Mouse (Mus musculus) kidney, embryonic 15.5 days (tissue): ENCODE data around the gene Ckb. TPM values are rescaled to one million over a fixed set of nuclear protein-coding genes. Genes with fewer than 3 reads are reported as not detected.

ENCODE experiments used
- ATAC-seq: fragments of 200-750 bp; cut with Nextera tagmentation; replicated peaks from 2 replicates; pipeline ENCODE4 v1.8.0; 2017; ENCODE audit warnings: moderate TSS enrichment; ENCODE audit not compliant: low FRiP score
- H3K27ac ChIP-seq: fragments of 300-500 bp; sonication (generic); 2 replicates; pipeline ENCODE4 v1.5.1; 2015; ENCODE audit warnings: mild to moderate bottlenecking, inconsistent platforms
- H3K27me3 ChIP-seq: fragments of 300-500 bp; sonication (generic); 2 replicates; pipeline ENCODE4 v1.6.1; 2015; ENCODE audit warnings: inconsistent platforms
- H3K36me3 ChIP-seq: fragments of 300-500 bp; sonication (generic); 2 replicates; pipeline ENCODE4 v1.6.1; 2015; ENCODE audit warnings: inconsistent platforms
- H3K4me1 ChIP-seq: fragments of 300-500 bp; sonication (generic); 2 replicates; pipeline ENCODE4 v1.6.1; 2015; ENCODE audit warnings: inconsistent platforms
- H3K4me2 ChIP-seq: fragments of 300-500 bp; sonication (generic); 2 replicates; pipeline ENCODE4 v1.6.1; 2015; ENCODE audit warnings: moderate library complexity, mild to moderate bottlenecking, inconsistent platforms
- H3K4me3 ChIP-seq: fragments of 300-500 bp; sonication (generic); replicated peaks from 2 replicates; pipeline ENCODE4 v1.5.1; 2015; ENCODE audit warnings: mild to moderate bottlenecking, inconsistent platforms
- H3K9ac ChIP-seq: fragments of 300-500 bp; sonication (generic); 2 replicates; pipeline ENCODE4 v1.6.1; 2015; ENCODE audit warnings: mild to moderate bottlenecking, inconsistent platforms
- H3K9me3 ChIP-seq: fragments of 300-500 bp; sonication (generic); replicated peaks from 2 replicates; pipeline ENCODE4 v1.6.1; 2016; ENCODE audit warnings: inconsistent platforms
- WGBS: fragments of 180-500 bp; shearing (Covaris S2); methylation state at CpG from one replicate; pipeline ENCODE4 v1.1.7; 2015; ENCODE audit warnings: mixed read lengths; 5-methylcytosine and 5-hydroxymethylcytosine counted together
- polyA plus RNA-seq: library from polyadenylated mRNA; unstranded; fragments of >200 nt; fragmentation: Nextera tagmentation; extraction: Ambion mirVana; gene quantifications from 2 replicates; pipeline ENCODE4 v1.2.1, GENCODE M21; 2015

Gene Ckb
- polyA plus RNA-seq, 1 experiment from 2014 or later: 154 TPM

- peaks cover 40% of the 10 kb centered on the region for H3K4me1 ChIP-seq
- peaks cover 9% of the 10 kb centered on the region; the same call in 1 of the 2 replicates for H3K36me3 ChIP-seq
- no peak for ATAC-seq
- no peak overlapping the region for H3K4me3 ChIP-seq
- WGBS: 30% methylated on average over 2 of the region's 2 CpGs
- H3K9ac ChIP-seq: no peak overlapping the region
- no peaks in the 10 kb centered on the region for H3K27me3 ChIP-seq
- no peaks in the 10 kb centered on the region for H3K9me3 ChIP-seq
- peak overlapping the region; percentile 41; the same call in 1 of the 2 replicates for H3K27ac ChIP-seq
- no peak overlapping the region for H3K4me2 ChIP-seq
Measured at GRCm38 (mm10) chr12:111688069-111688428, 15.9 kb upstream of the Ckb start.

GRCm38 (mm10) chr12:111687350-111688068, 15.4 kb upstream of the Ckb start:
- H3K9me3 ChIP-seq: no peaks in the 10 kb centered on the region
- 29% methylated on average over 14 of the region's 14 CpGs for WGBS
- peaks cover 34% of the 10 kb centered on the region for H3K4me1 ChIP-seq
- H3K4me3 ChIP-seq: no peak overlapping the region
- peak overlapping the region; percentile 41 for H3K27ac ChIP-seq
- H3K4me2 ChIP-seq: no peak overlapping the region
- no peak overlapping the region for H3K9ac ChIP-seq
- no peaks in the 10 kb centered on the region for H3K27me3 ChIP-seq
- H3K36me3 ChIP-seq: peaks cover 15% of the 10 kb centered on the region
- ATAC-seq: no peak

GRCm38 (mm10) chr12:111686390-111686789, 14.3 kb upstream of the Ckb start:
- Histone ChIP-seq H3K4me1 (peaks cover 24% of the 10 kb centered on the region), H3K9me3 (no peaks in the 10 kb centered on the region), H3K4me2 (no peak overlapping the region), H3K4me3 (no peak overlapping the region), H3K9ac (no peak overlapping the region), H3K27ac (no peak overlapping the region), H3K27me3 (no peaks in the 10 kb centered on the region), H3K36me3 (peaks cover 26% of the 10 kb centered on the region)
- ATAC-seq: no peak
- 83% methylated on average over 4 of the region's 4 CpGs for WGBS

- Histone ChIP-seq H3K9me3 (no peaks in the 10 kb centered on the region), H3K27ac (no peak overlapping the region), H3K36me3 (peaks cover 39% of the 10 kb centered on the region), H3K9ac (no peak overlapping the region), H3K4me2 (no peak overlapping the region), H3K27me3 (no peaks in the 10 kb centered on the region), H3K4me1 (peaks cover 22% of the 10 kb centered on the region), H3K4me3 (no peak overlapping the region)
- no peak for ATAC-seq
- 65% methylated on average over 5 of the region's 5 CpGs for WGBS
Measured at GRCm38 (mm10) chr12:111682806-111683205, 10.7 kb upstream of the Ckb start.

GRCm38 (mm10) chr12:111682003-111682402, 9.9 kb upstream of the Ckb start:
- no peak for ATAC-seq
- no peak overlapping the region for H3K4me3 ChIP-seq
- peaks cover 20% of the 10 kb centered on the region for H3K4me1 ChIP-seq
- WGBS: 78% methylated on average over 5 of the region's 5 CpGs
- H3K9me3 ChIP-seq: no peaks in the 10 kb centered on the region
- H3K27me3 ChIP-seq: no peaks in the 10 kb centered on the region
- no peak overlapping the region for H3K27ac ChIP-seq
- H3K4me2 ChIP-seq: no peak overlapping the region
- H3K36me3 ChIP-seq: peaks cover 39% of the 10 kb centered on the region
- H3K9ac ChIP-seq: no peak overlapping the region

GRCm38 (mm10) chr12:111681305-111681704, 9.2 kb upstream of the Ckb start:
- no peak for ATAC-seq
- Histone ChIP-seq H3K4me2 (no peak overlapping the region), H3K27me3 (no peaks in the 10 kb centered on the region), H3K27ac (no peak overlapping the region), H3K9ac (no peak overlapping the region), H3K9me3 (no peaks in the 10 kb centered on the region), H3K4me1 (peaks cover 22% of the 10 kb centered on the region), H3K36me3 (peaks cover 39% of the 10 kb centered on the region), H3K4me3 (no peak overlapping the region)
- WGBS: 81% methylated on average over 8 of the region's 8 CpGs

GRCm38 (mm10) chr12:111680661-111681060, 8.5 kb upstream of the Ckb start:
- no peak for ATAC-seq
- 93% methylated on average over 13 of the region's 13 CpGs for WGBS
- Histone ChIP-seq H3K27me3 (peaks cover 3% of the 10 kb centered on the region; the same call in 1 of the 2 replicates), H3K9me3 (no peaks in the 10 kb centered on the region), H3K4me1 (peaks cover 23% of the 10 kb centered on the region), H3K4me2 (no peak overlapping the region), H3K27ac (no peak overlapping the region), H3K9ac (no peak overlapping the region), H3K36me3 (peaks cover 39% of the 10 kb centered on the region), H3K4me3 (no peak overlapping the region)

GRCm38 (mm10) chr12:111678997-111679396, 6.9 kb upstream of the Ckb start:
- peaks cover 35% of the 10 kb centered on the region for H3K36me3 ChIP-seq
- peaks cover 18% of the 10 kb centered on the region for H3K27me3 ChIP-seq
- peak overlapping the region; percentile 67 for H3K4me3 ChIP-seq
- peak overlapping the region; percentile 75 for H3K9ac ChIP-seq
- no peak overlapping the region for H3K27ac ChIP-seq
- WGBS: 54% methylated on average over 7 of the region's 7 CpGs
- no peak for ATAC-seq
- H3K4me1 ChIP-seq: peaks cover 26% of the 10 kb centered on the region
- H3K9me3 ChIP-seq: no peaks in the 10 kb centered on the region
- H3K4me2 ChIP-seq: peak overlapping the region; percentile 87

GRCm38 (mm10) chr12:111678670-111678933, 6.5 kb upstream of the Ckb start:
- H3K4me3 ChIP-seq: peak overlapping the region; percentile 67
- H3K4me2 ChIP-seq: peak overlapping the region; percentile 87
- peaks cover 31% of the 10 kb centered on the region for H3K36me3 ChIP-seq
- ATAC-seq: no peak
- H3K27me3 ChIP-seq: peaks cover 22% of the 10 kb centered on the region
- H3K27ac ChIP-seq: no peak overlapping the region
- peak overlapping the region; percentile 75 for H3K9ac ChIP-seq
- peaks cover 26% of the 10 kb centered on the region for H3K4me1 ChIP-seq
- H3K9me3 ChIP-seq: no peaks in the 10 kb centered on the region
- 8% methylated on average over 13 of the region's 13 CpGs for WGBS

- H3K27ac ChIP-seq: peak within 1 kb of the TSS; percentile 98
- peak within 1 kb of the TSS; percentile 87 for H3K4me2 ChIP-seq
- peak within 1 kb of the TSS; percentile 67 for H3K4me3 ChIP-seq
- peak; percentile 88 for ATAC-seq
- peaks cover 30% of the 10 kb centered on the region for H3K36me3 ChIP-seq
- peaks cover 27% of the 10 kb centered on the region for H3K27me3 ChIP-seq
- H3K9me3 ChIP-seq: no peaks in the 10 kb centered on the region
- H3K9ac ChIP-seq: peak within 1 kb of the TSS; percentile 75
- H3K4me1 ChIP-seq: peaks cover 26% of the 10 kb centered on the region
- under 1% methylated on average over 51 of the region's 51 CpGs for WGBS
Measured at GRCm38 (mm10) chr12:111677882-111678669, 5.9 kb upstream of the Ckb start, which contains the start of gene Trmt61a. TSS of gene Trmt61a (plus strand) at chr12:111678105.

- Histone ChIP-seq H3K27ac (peak overlapping the region; percentile 98), H3K27me3 (peaks cover 34% of the 10 kb centered on the region), H3K9me3 (no peaks in the 10 kb centered on the region), H3K4me1 (peaks cover 31% of the 10 kb centered on the region), H3K4me3 (peak overlapping the region; percentile 67), H3K9ac (peak overlapping the region; percentile 75), H3K36me3 (peaks cover 24% of the 10 kb centered on the region), H3K4me2 (peak overlapping the region; percentile 87)
- WGBS: 10% methylated on average over 5 of the region's 5 CpGs
- ATAC-seq: peak; percentile 47
Measured at GRCm38 (mm10) chr12:111677421-111677820, 5.3 kb upstream of the Ckb start.

GRCm38 (mm10) chr12:111675797-111676580, 3.9 kb upstream of the Ckb start:
- Histone ChIP-seq H3K4me3 (no peak overlapping the region), H3K27ac (no peak overlapping the region), H3K4me1 (peaks cover 46% of the 10 kb centered on the region), H3K9ac (no peak overlapping the region), H3K4me2 (no peak overlapping the region), H3K27me3 (peaks cover 48% of the 10 kb centered on the region), H3K9me3 (no peaks in the 10 kb centered on the region), H3K36me3 (peaks cover 10% of the 10 kb centered on the region)
- ATAC-seq: no peak
- 71% methylated on average over 6 of the region's 6 CpGs for WGBS
